Mouse (Mus musculus): ENCODE results near the gene Poll. TPM values are rescaled to one million over a fixed set of nuclear protein-coding genes. Genes with fewer than 3 reads are reported as not detected.

Gene Poll
- total RNA-seq, 2 experiments from 2014 or later = 6.6 to 15.1 TPM

GRCm38 (mm10) chr19:45540657-45541408 lies 19.5 kb downstream of the Poll start:
- ATAC-seq (replicated peaks; ENCODE audit: poor library complexity, severe bottlenecking) = no peak

- peak; percentile 57 for ATAC-seq (replicated peaks; ENCODE audit: poor library complexity, severe bottlenecking)
Measured at GRCm38 (mm10) chr19:45537505-45537904, 22.8 kb downstream of the Poll start.

- ATAC-seq (replicated peaks; ENCODE audit: poor library complexity, severe bottlenecking) = no peak
Measured at GRCm38 (mm10) chr19:45535929-45536328, 24.4 kb downstream of the Poll start.

- no peak for ATAC-seq (replicated peaks; ENCODE audit: poor library complexity, severe bottlenecking)
Measured at GRCm38 (mm10) chr19:45535214-45535735, 25.1 kb downstream of the Poll start.

- no peak for ATAC-seq (replicated peaks; ENCODE audit: poor library complexity, severe bottlenecking)
Measured at GRCm38 (mm10) chr19:45533617-45534016, 26.7 kb downstream of the Poll start.

- no peak for ATAC-seq (replicated peaks; ENCODE audit: poor library complexity, severe bottlenecking)
Measured at GRCm38 (mm10) chr19:45531554-45531953, 28.8 kb downstream of the Poll start.

GRCm38 (mm10) chr19:45530200-45530995 lies 29.9 kb downstream of the Poll start:
- peak; percentile 70 for ATAC-seq (replicated peaks; ENCODE audit: poor library complexity, severe bottlenecking)

GRCm38 (mm10) chr19:45529294-45529693 lies 31.0 kb downstream of the Poll start:
- ATAC-seq (replicated peaks; ENCODE audit: poor library complexity, severe bottlenecking) = no peak

GRCm38 (mm10) chr19:45527931-45528534 lies 32.3 kb downstream of the Poll start:
- ATAC-seq (replicated peaks; ENCODE audit: poor library complexity, severe bottlenecking) = peak; percentile 45

GRCm38 (mm10) chr19:45527382-45527781 lies 32.9 kb downstream of the Poll start:
- no peak for ATAC-seq (replicated peaks; ENCODE audit: poor library complexity, severe bottlenecking)

- ATAC-seq (replicated peaks; ENCODE audit: poor library complexity, severe bottlenecking) = no peak
Measured at GRCm38 (mm10) chr19:45516264-45516663, 44.1 kb downstream of the Poll start.

- ATAC-seq (replicated peaks; ENCODE audit: poor library complexity, severe bottlenecking) = no peak
Measured at GRCm38 (mm10) chr19:45515341-45515740, 45.0 kb downstream of the Poll start.

GRCm38 (mm10) chr19:45511406-45511805 lies 48.9 kb downstream of the Poll start:
- ATAC-seq (replicated peaks; ENCODE audit: poor library complexity, severe bottlenecking) = no peak

- no peak for ATAC-seq (replicated peaks; ENCODE audit: poor library complexity, severe bottlenecking)
Measured at GRCm38 (mm10) chr19:45510680-45511079, 49.7 kb downstream of the Poll start.

GRCm38 (mm10) chr19:45507531-45507930 lies 52.8 kb downstream of the Poll start:
- ATAC-seq (replicated peaks; ENCODE audit: poor library complexity, severe bottlenecking) = no peak

- ATAC-seq (replicated peaks; ENCODE audit: poor library complexity, severe bottlenecking) = no peak
Measured at GRCm38 (mm10) chr19:45505446-45505845, 54.9 kb downstream of the Poll start.

Other genes with a start within 250 kb of the Poll start
- 19.4 and 20.1 TPM in 2 replicates for gene Btrc, start 196.8 kb downstream of the Poll start, total RNA-seq (2014; fragmentation: Nextera tagmentation)
- gene Btrc, start 196.8 kb downstream of the Poll start, total RNA-seq (2017) = 16.0 and 17.6 TPM in 2 replicates
- gene Gm17018, start 84 bp upstream of the Poll start, total RNA-seq (2014; fragmentation: Nextera tagmentation) = 27.1 and 50.2 TPM in 2 replicates
- 31.8 and 42.4 TPM in 2 replicates for gene Gm17018, start 84 bp upstream of the Poll start, total RNA-seq (2017)
- 54.3 and 54.8 TPM in 2 replicates for gene Fbxw4, start 99.8 kb upstream of the Poll start, total RNA-seq (2014; fragmentation: Nextera tagmentation)
- gene Fbxw4, start 99.8 kb upstream of the Poll start, total RNA-seq (2017) = 24.4 and 39.0 TPM in 2 replicates
- gene Fgf8, start 182.4 kb upstream of the Poll start, total RNA-seq (2014; fragmentation: Nextera tagmentation) = not detected in 2 replicates
- not detected in 2 replicates for gene Fgf8, start 182.4 kb upstream of the Poll start, total RNA-seq (2017)
- 137 and 150 TPM in 2 replicates for gene Npm3, start 189.1 kb upstream of the Poll start, total RNA-seq (2014; fragmentation: Nextera tagmentation)
- gene Npm3, start 189.1 kb upstream of the Poll start, total RNA-seq (2017) = 109 and 141 TPM in 2 replicates
- 76.2 and 99.7 TPM in 2 replicates for gene Mgea5, start 223.3 kb upstream of the Poll start, total RNA-seq (2014; fragmentation: Nextera tagmentation)
- gene Mgea5, start 223.3 kb upstream of the Poll start, total RNA-seq (2017) = 106 and 110 TPM in 2 replicates